Mouse (Mus musculus): ENCODE data around the gene Morn2. TPM values are rescaled to one million over a fixed set of nuclear protein-coding genes. Genes with fewer than 3 reads are reported as not detected.

Morn2 gene
- total and polyA plus RNA-seq, 2 experiments from 2014 or later: 3.9 to 20.4 TPM

DNA sequence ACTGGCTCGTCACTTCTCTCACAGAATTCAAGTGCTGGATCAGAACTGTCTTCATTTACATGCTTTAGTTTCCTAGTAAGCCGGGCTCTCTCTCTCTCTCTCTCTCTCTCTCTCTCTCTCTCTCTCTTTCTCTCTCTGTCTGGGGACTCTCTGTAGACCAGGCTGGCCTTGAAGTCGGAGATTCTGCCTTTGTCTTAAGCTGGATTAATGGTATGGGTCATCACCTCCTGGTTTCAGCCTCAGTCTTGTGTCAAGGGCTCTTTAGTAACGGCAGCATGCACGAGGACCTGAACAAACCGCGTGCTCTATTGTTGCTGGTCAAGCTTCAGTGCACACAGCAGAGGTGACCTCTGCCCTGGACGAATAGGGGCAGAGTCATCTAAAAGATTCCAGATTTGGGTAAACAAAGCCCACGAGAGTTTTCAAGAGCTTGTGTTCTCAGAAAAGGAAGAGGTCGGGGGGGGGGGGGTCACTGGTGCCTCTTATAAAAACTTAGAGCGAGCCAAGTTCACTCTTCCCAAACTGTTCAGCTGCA is 56.7 kb downstream of the Morn2 start:
- 75% methylated on average over 11 of the region's 11 CpGs for WGBS
- Histone ChIP-seq H3K4me2 (ENCODE audit: low read depth, low read length) (no peak overlapping the region), H3K9ac (replicated peaks; ENCODE audit: low read depth, low read length) (no peak overlapping the region), H3K9me3 (replicated peaks; ENCODE audit: control insufficient read depth, low read length) (no peaks in the 10 kb centered on the region), H3K27ac (ENCODE audit: low read depth) (no peak overlapping the region), H3K36me3 (replicated peaks; ENCODE audit: control insufficient read depth, insufficient read depth, low read length) (no peaks in the 10 kb centered on the region), H3K4me3 (ENCODE audit: low read depth, low read length) (no peak overlapping the region), H3K4me1 (ENCODE audit: control insufficient read depth, insufficient read depth) (no peaks in the 10 kb centered on the region), H3K27me3 (ENCODE audit: control insufficient read depth, insufficient read depth, low read length) (no peaks in the 10 kb centered on the region)
- no peak for TF ChIP-seq EP300 (IDR thresholded peaks at IDR 0.05; ENCODE audit: low read depth)
- no peak for TF ChIP-seq CTCF (IDR thresholded peaks at IDR 0.05; ENCODE audit: low read depth)
- no peak for ATAC-seq (ENCODE audit: insufficient read depth, low read depth)
- DNase-seq (ENCODE audit: low spot score): no peak

Other genes starting within 250 kb of the Morn2 start
- 36.8 and 37.5 TPM in 2 replicates for gene Hnrnpll, start 227.9 kb upstream of the Morn2 start, total RNA-seq (2014; rRNA removed; ENCODE audit: low replicate concordance)
- 19.0 TPM in 2 replicates for gene Hnrnpll, start 227.9 kb upstream of the Morn2 start, polyA plus RNA-seq (2015; fragmentation: Nextera tagmentation; extraction: Ambion mirVana)
- 15.4 and 19.7 TPM in 2 replicates for gene Galm, start 162.7 kb upstream of the Morn2 start, total RNA-seq (2014; rRNA removed; ENCODE audit: low replicate concordance)
- 9.6 and 10.7 TPM in 2 replicates for gene Galm, start 162.7 kb upstream of the Morn2 start, polyA plus RNA-seq (2015; fragmentation: Nextera tagmentation; extraction: Ambion mirVana)
- 84.3 and 86.2 TPM in 2 replicates for gene Srsf7, start 82.9 kb upstream of the Morn2 start, total RNA-seq (2014; rRNA removed; ENCODE audit: low replicate concordance)
- 151 and 154 TPM in 2 replicates for gene Srsf7, start 82.9 kb upstream of the Morn2 start, polyA plus RNA-seq (2015; fragmentation: Nextera tagmentation; extraction: Ambion mirVana)
- 1.0 TPM in 1 of 2 replicates, not detected in the other for gene Ttc39d, start 82.7 kb upstream of the Morn2 start, total RNA-seq (2014; rRNA removed; ENCODE audit: low replicate concordance)
- gene Ttc39d, start 82.7 kb upstream of the Morn2 start, polyA plus RNA-seq (2015; fragmentation: Nextera tagmentation; extraction: Ambion mirVana): 0.05 and 0.08 TPM in 2 replicates
- gene Gemin6, start 65.8 kb upstream of the Morn2 start, total RNA-seq (2014; rRNA removed; ENCODE audit: low replicate concordance): 0.54 and 4.7 TPM in 2 replicates
- 13.3 and 14.6 TPM in 2 replicates for gene Gemin6, start 65.8 kb upstream of the Morn2 start, polyA plus RNA-seq (2015; fragmentation: Nextera tagmentation; extraction: Ambion mirVana)
- 3.7 and 7.7 TPM in 2 replicates for gene Dhx57, start 273 bp downstream of the Morn2 start, total RNA-seq (2014; rRNA removed; ENCODE audit: low replicate concordance)
- gene Dhx57, start 273 bp downstream of the Morn2 start, polyA plus RNA-seq (2015; fragmentation: Nextera tagmentation; extraction: Ambion mirVana): 2.9 and 3.0 TPM in 2 replicates
- gene Arhgef33, start 17.2 kb downstream of the Morn2 start, total RNA-seq (2014; rRNA removed; ENCODE audit: low replicate concordance): not detected in 2 replicates
- 0.86 and 2.0 TPM in 2 replicates for gene Arhgef33, start 17.2 kb downstream of the Morn2 start, polyA plus RNA-seq (2015; fragmentation: Nextera tagmentation; extraction: Ambion mirVana)
- not detected in 2 replicates for gene Gm10190, start 83.3 kb downstream of the Morn2 start, total RNA-seq (2014; rRNA removed; ENCODE audit: low replicate concordance)
- 0.90 and 1.1 TPM in 2 replicates for gene Gm10190, start 83.3 kb downstream of the Morn2 start, polyA plus RNA-seq (2015; fragmentation: Nextera tagmentation; extraction: Ambion mirVana)
- 2.6 and 6.6 TPM in 2 replicates for gene Sos1, start 190.2 kb downstream of the Morn2 start, total RNA-seq (2014; rRNA removed; ENCODE audit: low replicate concordance)
- 1.7 and 1.8 TPM in 2 replicates for gene Sos1, start 190.2 kb downstream of the Morn2 start, polyA plus RNA-seq (2015; fragmentation: Nextera tagmentation; extraction: Ambion mirVana)